Mouse (Mus musculus) lung, postnatal 0 days (tissue): ENCODE measurements at regions not wholly inside any gene's neighbourhood (a gene's known extent, or its start where the extent isn't known, plus 50 kb on each side); places are given as distances from the start of the nearest gene placed in this dataset.
"Not testable (repeated sequence)": the region's sequence is repeated elsewhere in the genome, so short reads cannot be mapped to it uniquely, and the experiment has no call there.

Source experiments
- ATAC-seq: fragments of 200-750 bp; cut with Nextera tagmentation; 2 replicates; pipeline ENCODE4 v1.8.0; 2017; ENCODE audit warnings: moderate library complexity
- DNase-seq: peaks from one replicate; pipeline ENCODE4 v3.0.0-alpha.2; 2016; ENCODE audit warnings: low spot score
- H3K27ac ChIP-seq: fragments of 300-500 bp; sonication (generic); 2 replicates; pipeline ENCODE4 v1.5.1; 2014; ENCODE audit warnings: antibody characterized with exemption, mild to moderate bottlenecking, low read length, mixed read lengths
- H3K27me3 ChIP-seq: fragments of 300-500 bp; sonication (generic); replicated peaks from 2 replicates; pipeline ENCODE4 v1.6.1; 2014; ENCODE audit warnings: low read length, mixed read lengths; ENCODE audit not compliant: insufficient read depth
- H3K36me3 ChIP-seq: fragments of 300-500 bp; sonication (generic); 2 replicates; pipeline ENCODE4 v1.6.1; 2014; ENCODE audit warnings: low read length, mixed read lengths; ENCODE audit not compliant: insufficient read depth
- H3K4me1 ChIP-seq: fragments of 300-500 bp; sonication (generic); 2 replicates; pipeline ENCODE4 v1.6.1; 2014; ENCODE audit warnings: antibody characterized with exemption, low read depth, low read length, mixed read lengths; ENCODE audit not compliant: insufficient read depth
- H3K4me2 ChIP-seq: fragments of 300-500 bp; sonication (generic); replicated peaks from 2 replicates; pipeline ENCODE4 v1.6.1; 2014; ENCODE audit warnings: low read depth, mild to moderate bottlenecking, low read length, moderate library complexity, mixed read lengths
- H3K4me3 ChIP-seq: fragments of 300-500 bp; sonication (generic); 2 replicates; pipeline ENCODE4 v1.5.1; 2014; ENCODE audit warnings: low read depth, low read length
- H3K9ac ChIP-seq: fragments of 300-500 bp; sonication (generic); replicated peaks from 2 replicates; pipeline ENCODE4 v1.6.1; 2014; ENCODE audit warnings: low read depth, mild to moderate bottlenecking
- H3K9me3 ChIP-seq: fragments of 300-500 bp; sonication (generic); 2 replicates; pipeline ENCODE4 v1.6.1; 2016; ENCODE audit warnings: low read length, mixed read lengths
- CTCF ChIP-seq: IDR thresholded peaks from 2 replicates; pipeline ENCODE4 v1.5.1; 2016; ENCODE audit warnings: antibody characterized with exemption, mild to moderate bottlenecking
- EP300 ChIP-seq: IDR thresholded peaks from 2 replicates; pipeline ENCODE4 v1.6.1; 2016; ENCODE audit warnings: antibody characterized with exemption, mild to moderate bottlenecking, control low read depth
- WGBS: fragments of 180-500 bp; shearing (Covaris S2); extraction: QIAGEN DNeasy Blood & Tissue Kit; methylation state at CpG from one replicate; pipeline ENCODE4 v1.1.7; 2014; 5-methylcytosine and 5-hydroxymethylcytosine counted together

GRCm38 (mm10) chr14:16079096-16079495 is 170.0 kb upstream of the Ngly1 start:
- Histone ChIP-seq H3K4me3 (no peak overlapping the region), H3K27me3 (no peaks in the 10 kb centered on the region), H3K9ac (no peak overlapping the region), H3K4me2 (no peak overlapping the region), H3K9me3 (no peaks in the 10 kb centered on the region), H3K27ac (no peak overlapping the region), H3K36me3 (no peaks in the 10 kb centered on the region), H3K4me1 (no peaks in the 10 kb centered on the region)
- ATAC-seq (no peak), DNase-seq (no peak)
- 83% methylated on average over 1 of the region's 1 CpGs for WGBS
- TF ChIP-seq CTCF (no peak), EP300 (no peak)

DNA sequence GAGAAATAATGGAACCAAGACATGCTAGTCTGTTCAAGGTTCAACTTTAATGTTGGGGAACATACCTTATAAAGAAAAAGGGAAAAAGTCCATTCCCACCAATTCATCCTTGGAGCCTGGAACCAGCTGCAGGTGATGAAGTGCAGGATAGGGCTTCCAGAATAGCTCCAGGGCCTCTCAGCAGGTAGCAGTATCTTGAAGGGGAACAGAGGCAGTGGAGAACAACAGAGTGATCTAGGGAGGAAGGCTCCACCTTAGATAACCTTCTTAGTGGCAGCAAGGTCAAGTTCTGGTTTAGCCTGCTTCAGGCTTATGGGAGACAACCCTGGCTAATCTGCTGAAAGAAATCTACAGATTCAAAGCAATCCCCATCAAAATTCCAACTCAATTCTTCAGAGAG is 161.8 kb upstream of the Ngly1 start:
- not testable (repeated sequence) for H3K9me3 ChIP-seq, H3K4me3 ChIP-seq, H3K4me2 ChIP-seq, DNase-seq, ATAC-seq, H3K27ac ChIP-seq, H3K27me3 ChIP-seq, H3K4me1 ChIP-seq, H3K9ac ChIP-seq, H3K36me3 ChIP-seq

GRCm38 (mm10) chr14:16092391-16093132 is 156.5 kb upstream of the Ngly1 start:
- no peaks in the 10 kb centered on the region for H3K27me3 ChIP-seq
- no peak overlapping the region for H3K4me2 ChIP-seq
- no peak for DNase-seq
- H3K4me1 ChIP-seq = no peaks in the 10 kb centered on the region
- no peak for ATAC-seq
- 88% methylated on average over 4 of the region's 4 CpGs for WGBS
- TF ChIP-seq CTCF (no peak), EP300 (no peak)
- no peaks in the 10 kb centered on the region for H3K9me3 ChIP-seq
- no peak overlapping the region for H3K27ac ChIP-seq
- no peak overlapping the region for H3K4me3 ChIP-seq
- H3K9ac ChIP-seq = no peak overlapping the region
- no peaks in the 10 kb centered on the region for H3K36me3 ChIP-seq

- no peaks in the 10 kb centered on the region for H3K36me3 ChIP-seq
- TF ChIP-seq EP300 (no peak), CTCF (no peak)
- ATAC-seq = no peak
- no peak overlapping the region for H3K9ac ChIP-seq
- no peaks in the 10 kb centered on the region for H3K9me3 ChIP-seq
- no peaks in the 10 kb centered on the region for H3K27me3 ChIP-seq
- DNase-seq = no peak
- 51% methylated on average over 2 of the region's 2 CpGs for WGBS
- H3K27ac ChIP-seq = no peak overlapping the region
- no peak overlapping the region for H3K4me2 ChIP-seq
- H3K4me1 ChIP-seq = no peaks in the 10 kb centered on the region
- H3K4me3 ChIP-seq = no peak overlapping the region
These were observed 156.0 kb upstream of the Ngly1 start for GRCm38 (mm10) chr14:16093133-16093505.

GRCm38 (mm10) chr14:16109414-16109813 is 139.7 kb upstream of the Ngly1 start:
- no peaks in the 10 kb centered on the region for H3K27me3 ChIP-seq
- no peaks in the 10 kb centered on the region for H3K4me1 ChIP-seq
- TF ChIP-seq CTCF (no peak), EP300 (no peak)
- H3K9ac ChIP-seq = no peak overlapping the region
- H3K27ac ChIP-seq = no peak overlapping the region
- 82% methylated on average over 1 of the region's 1 CpGs for WGBS
- H3K9me3 ChIP-seq = no peaks in the 10 kb centered on the region
- ATAC-seq = no peak
- H3K36me3 ChIP-seq = no peaks in the 10 kb centered on the region
- H3K4me2 ChIP-seq = no peak overlapping the region
- H3K4me3 ChIP-seq = no peak overlapping the region
- no peak for DNase-seq

GRCm38 (mm10) chr14:16132672-16133071 is 116.4 kb upstream of the Ngly1 start:
- no peak overlapping the region for H3K9ac ChIP-seq
- H3K4me3 ChIP-seq = no peak overlapping the region
- no peak for ATAC-seq
- H3K36me3 ChIP-seq = no peaks in the 10 kb centered on the region
- DNase-seq = no peak
- H3K9me3 ChIP-seq = no peaks in the 10 kb centered on the region
- H3K27me3 ChIP-seq = no peaks in the 10 kb centered on the region
- no peak overlapping the region for H3K4me2 ChIP-seq
- H3K4me1 ChIP-seq = no peaks in the 10 kb centered on the region
- 80% methylated on average over 3 of the region's 3 CpGs for WGBS
- no peak for TF ChIP-seq EP300
- TF ChIP-seq CTCF = no peak
- H3K27ac ChIP-seq = no peak overlapping the region

GRCm38 (mm10) chr14:16133410-16133809 is 115.7 kb upstream of the Ngly1 start:
- H3K9ac ChIP-seq = no peak overlapping the region
- no peaks in the 10 kb centered on the region for H3K36me3 ChIP-seq
- no peaks in the 10 kb centered on the region for H3K9me3 ChIP-seq
- TF ChIP-seq CTCF (no peak), EP300 (no peak)
- no peak for ATAC-seq
- no peaks in the 10 kb centered on the region for H3K27me3 ChIP-seq
- H3K4me1 ChIP-seq = no peaks in the 10 kb centered on the region
- H3K4me2 ChIP-seq = no peak overlapping the region
- no peak for DNase-seq
- H3K4me3 ChIP-seq = no peak overlapping the region
- WGBS = 45% methylated on average over 3 of the region's 3 CpGs
- H3K27ac ChIP-seq = no peak overlapping the region
